27 mouse cellular contexts compared by ENCODE assay signal in the genomic region with DNA sequence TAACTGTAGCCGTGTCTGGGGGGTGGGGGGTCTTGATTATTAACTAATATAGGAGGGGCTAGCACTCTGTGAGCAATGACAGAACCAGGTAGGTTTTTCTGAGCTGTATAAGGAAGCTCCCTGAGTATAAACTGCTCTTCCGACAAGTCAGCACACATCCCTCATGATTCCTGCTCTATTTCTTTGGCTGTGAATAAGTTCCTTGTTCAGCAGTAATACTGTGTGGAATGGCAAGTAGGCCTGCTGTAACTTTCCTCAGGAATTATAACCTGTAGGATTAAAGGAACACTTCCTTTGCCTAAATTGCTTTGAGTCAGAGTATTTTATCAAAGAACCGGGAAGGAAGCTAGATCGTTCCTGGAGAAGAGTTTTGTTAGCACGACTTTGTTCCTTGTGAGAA.
"Had no signal": no experiment of that assay in that cellular context is flagged by ENCODE, and none has a peak within 500 bp of the region (broad histone marks: within the 10 kb centered on the region; RNA-seq: fewer than 3 reads in every experiment).

No protein-coding gene starts in this region.

- H3K36me3 ChIP-seq: heart, embryonic 15.5 days; hindbrain, embryonic 10.5 days; hindbrain, embryonic 12.5 days; kidney, embryonic 15.5 days; limb, embryonic 13.5 days; limb, embryonic 15.5 days; liver, embryonic 12.5 days had no signal

- H3K9me3 ChIP-seq: heart, embryonic 13.5 days; heart, embryonic 15.5 days; hindbrain, embryonic 10.5 days; hindbrain, embryonic 12.5 days; kidney, embryonic 15.5 days; limb, embryonic 13.5 days; limb, embryonic 15.5 days; liver, embryonic 12.5 days had no signal

- H3K27ac ChIP-seq: heart, adult 2 months; heart, embryonic 13.5 days; heart, embryonic 15.5 days; hindbrain, embryonic 10.5 days; hindbrain, embryonic 12.5 days; hindbrain, embryonic 14.5 days; kidney, embryonic 15.5 days; kidney, postnatal 0 days; limb, embryonic 13.5 days; limb, embryonic 15.5 days; liver, embryonic 12.5 days had no signal

- H3K9ac ChIP-seq: heart, embryonic 13.5 days; heart, embryonic 15.5 days; hindbrain, embryonic 12.5 days; hindbrain, embryonic 14.5 days; kidney, embryonic 15.5 days; limb, embryonic 13.5 days; limb, embryonic 15.5 days; liver, embryonic 12.5 days had no signal

- H3K4me3 ChIP-seq: heart, adult 2 months; heart, embryonic 13.5 days; heart, embryonic 15.5 days; hindbrain, embryonic 10.5 days; hindbrain, embryonic 12.5 days; kidney, embryonic 15.5 days; limb, embryonic 13.5 days; limb, embryonic 15.5 days; liver, embryonic 12.5 days had no signal

- H3K4me2 ChIP-seq: heart, embryonic 11.5 days; heart, embryonic 13.5 days; heart, embryonic 15.5 days; hindbrain, embryonic 12.5 days; hindbrain, embryonic 14.5 days; kidney, embryonic 15.5 days; limb, embryonic 13.5 days; limb, embryonic 15.5 days; liver, embryonic 12.5 days had no signal

- ATAC-seq: hindbrain, embryonic 16.5 days; inflammation-experienced regulatory T-cells, adult 6 months; intestine, embryonic 16.5 days; liver, embryonic 12.5 days had no signal

- DNase-seq: gastrocnemius, postnatal 14 days; gastrocnemius, postnatal 36 days; heart, adult 2 months; heart, postnatal 14 days; heart, postnatal 4 days; kidney, adult 11 months; kidney, adult 2 months; kidney, adult 9 months; kidney, postnatal 14 days; kidney, postnatal 36 days; layer of hippocampus, adult 9-11 months; layer of hippocampus, postnatal 36 days; left cerebral cortex, postnatal 4 days had no signal

- H3K27me3 ChIP-seq: heart, embryonic 13.5 days; heart, embryonic 15.5 days; hindbrain, embryonic 12.5 days; kidney, embryonic 15.5 days; limb, embryonic 13.5 days; limb, embryonic 15.5 days; liver, embryonic 12.5 days had no signal
